Mouse (Mus musculus): ENCODE results near the gene Sptbn2.

Sptbn2 gene

GRCm38 (mm10) chr19:4786313-4786712 lies 75.3 kb downstream of the Sptbn2 start:
- no peak for DNase-seq

GRCm38 (mm10) chr19:4793281-4793830 lies 82.4 kb downstream of the Sptbn2 start:
- DNase-seq = no peak

GRCm38 (mm10) chr19:4793831-4794422 lies 83.0 kb downstream of the Sptbn2 start, which contains the start of gene Rbm4:
Gene Rbm4 (minus strand): TSS chr19:4793901.
- DNase-seq = peak; percentile 91 to 92

GRCm38 (mm10) chr19:4795929-4796328 lies 85.0 kb downstream of the Sptbn2 start:
- DNase-seq = no peak

- DNase-seq = no peak
These were observed 86.9 kb downstream of the Sptbn2 start for GRCm38 (mm10) chr19:4797846-4798245.

- no peak for DNase-seq
These were observed 88.1 kb downstream of the Sptbn2 start for GRCm38 (mm10) chr19:4799083-4799482.
